Comparison of ENCODE assay signal across 21 mouse cellular contexts in the genomic region with DNA sequence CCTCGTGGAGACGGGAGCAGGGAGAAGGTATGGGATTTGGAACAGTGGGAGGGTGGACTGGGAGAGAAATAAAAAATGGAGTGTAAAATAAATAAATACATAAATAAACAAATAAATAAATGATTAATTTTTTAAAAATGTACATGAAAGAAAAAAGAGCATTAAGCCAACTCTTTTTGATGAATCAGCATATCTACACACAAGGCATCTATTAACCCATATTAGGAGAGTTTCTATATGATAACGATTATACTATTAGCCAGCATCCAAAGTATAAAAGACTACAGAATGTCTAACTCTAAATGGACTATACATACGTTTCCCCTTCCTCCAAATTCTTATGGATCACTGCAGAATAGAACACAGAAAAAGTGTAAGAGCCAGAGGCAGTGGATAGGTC. TPM values are rescaled to one million over a fixed set of nuclear protein-coding genes. Genes with fewer than 3 reads are reported as not detected.
DNase-seq lines count a peak whose midpoint lies in the region; TF ChIP-seq lines count a peak whose summit lies in the region.
"Had no signal": no experiment of that assay in that cellular context is flagged by ENCODE, and none has a peak within 500 bp of the region (broad histone marks: within the 10 kb centered on the region; RNA-seq: fewer than 3 reads in every experiment).

No protein-coding gene starts in this region.

- TF ChIP-seq EP300 in CH12.LX (IDR thresholded peaks at IDR 0.05; ENCODE audit: low read length): no peak

- in situ Hi-C loops in CH12.LX (cut with MboI; ENCODE audit: low pct_ligation_motif_present, low pct_unique_long_range_greater_than_20kb, low sequenced_read_pairs) (no loop called here), ES-E14 (cut with MboI; ENCODE audit: low sequenced_read_pairs in 2 of 2, unreplicated experiment in 2 of 2) (no loop called here)

- DNase-seq in CH12.LX (ENCODE audit: extremely low read depth): no peak
- DNase-seq in ES-E14 (ENCODE audit: low read depth, low spot score): no peak
- DNase-seq in urinary bladder, postnatal 4 days (ENCODE audit: low spot score in 2 of 2): no peak
- DNase-seq in natural killer cell, adult 2 months (ENCODE audit: low spot score in 2 of 2): no peak
- DNase-seq: adrenal gland, adult 2 months; adrenal gland, adult 8-10 months; adrenal gland, postnatal 10 days; adrenal gland, postnatal 14 days; adrenal gland, postnatal 25 days; adrenal gland, postnatal 36 days; B cell, adult 2 months; cerebellum, adult 11 months; cerebellum, adult 11-12 months; cerebellum, adult 18-20 months; cerebellum, adult 2 months; cerebellum, adult 8-10 months had no signal

- TF ChIP-seq CTCF in CH12.LX (conservative IDR thresholded peaks at IDR 0.05 in 1 of 2, IDR thresholded peaks at IDR 0.05 in 1 of 2; ENCODE audit: low read depth in 2 of 2, low read length in 2 of 2): no peak

- H3K4me1 ChIP-seq in CH12.LX (ENCODE audit: control insufficient read depth in 1 of 2, insufficient read depth in 2 of 2) (no peaks in the 10 kb centered on the region), ES-E14 (ENCODE audit: control insufficient read depth in 2 of 2, insufficient read depth in 2 of 2, low read length in 2 of 2, poor library complexity in 1 of 2) (no peaks in the 10 kb centered on the region)

- no peak overlapping the region for H3K4me2 ChIP-seq in CH12.LX (ENCODE audit: insufficient read depth, low read depth, poor library complexity, severe bottlenecking)

- TF ChIP-seq POLR2A in CH12.LX (IDR thresholded peaks at IDR 0.05; ENCODE audit: low read depth, low read length): no peak

- dilution Hi-C loops in CH12.LX (cut with MboI; ENCODE audit: extremely low pct_ligation_motif_present, extremely low pct_unique_long_range_greater_than_20kb, low sequenced_read_pairs): no loop called here

- H3K4me3 ChIP-seq in CH12.LX (replicated peaks in 1 of 3; ENCODE audit: low read depth in 2 of 3, low read length in 2 of 3, poor library complexity in 1 of 3): no peak overlapping the region
- H3K4me3 ChIP-seq in ES-E14 (ENCODE audit: insufficient read depth in 1 of 2, low read depth in 1 of 2, low read length in 2 of 2, poor library complexity in 1 of 2, severe bottlenecking in 1 of 2): no peak overlapping the region

- H3K9ac ChIP-seq in CH12.LX (ENCODE audit: insufficient read depth, low read depth): no peak overlapping the region
- H3K9ac ChIP-seq in ES-E14 (ENCODE audit: insufficient read depth, low read depth, low read length, poor library complexity, severe bottlenecking): no peak overlapping the region

- H3K36me3 ChIP-seq in CH12.LX (replicated peaks in 1 of 2; ENCODE audit: control insufficient read depth in 1 of 2, insufficient read depth in 1 of 2, low read length in 1 of 2) (no peaks in the 10 kb centered on the region), ES-E14 (ENCODE audit: control insufficient read depth, insufficient read depth, low read length, poor library complexity, severe bottlenecking) (no peaks in the 10 kb centered on the region)
- H3K36me3 ChIP-seq: G1E had no signal

- no peak for TF ChIP-seq RAD21 in CH12.LX (IDR thresholded peaks at IDR 0.05; ENCODE audit: low read depth, low read length)

- no peaks in the 10 kb centered on the region for H3K27me3 ChIP-seq in CH12.LX (replicated peaks)

- no peaks in the 10 kb centered on the region for H3K79me2 ChIP-seq in CH12.LX (replicated peaks; ENCODE audit: control insufficient read depth, extremely low read depth, insufficient read depth, poor library complexity, severe bottlenecking)

- H3K27ac ChIP-seq in CH12.LX (ENCODE audit: insufficient read depth, low read depth) (no peak overlapping the region), ES-E14 (ENCODE audit: insufficient read depth, low read depth, low read length, poor library complexity, severe bottlenecking) (no peak overlapping the region)

- H3K9me3 ChIP-seq in CH12.LX (replicated peaks; ENCODE audit: low read length) (no peaks in the 10 kb centered on the region), ES-E14 (ENCODE audit: control insufficient read depth, insufficient read depth, low read depth, low read length) (no peaks in the 10 kb centered on the region)
- H3K9me3 ChIP-seq: G1E had no signal

TF ChIP-seq in CH12.LX, 34 proteins besides CTCF, POLR2A, EP300 and RAD21:
- peak; percentile 91 for TF ChIP-seq MAFK (IDR thresholded peaks at IDR 0.05; ENCODE audit: insufficient replicate concordance, low read length)
- TF ChIP-seq E2F4 (IDR thresholded peaks at IDR 0.05; ENCODE audit: insufficient replicate concordance, low read depth, low read length): no peak

TF ChIP-seq in ES-E14, 5 proteins besides CTCF, POLR2A, EP300 and RAD21:
- TF ChIP-seq MAFK (IDR thresholded peaks at IDR 0.05; ENCODE audit: insufficient read depth, low read depth, low read length) (peak; percentile 73; the same call in 1 of the 2 replicates), ZNF384 (IDR thresholded peaks at IDR 0.05; ENCODE audit: low read depth, low read length) (no peak), HCFC1 (IDR thresholded peaks at IDR 0.05; ENCODE audit: borderline replicate concordance, insufficient read depth, low read length) (no peak)

RNA-seq across cellular contexts. Expression of gene Ostn, which starts 38.5 kb away (rescaled TPM):
- total RNA-seq in CH12.LX (2012; rRNA removed): 0.50 and 1.7 TPM in 2 replicates
- 1.0 and 1.2 TPM in 2 replicates for total RNA-seq in CH12.LX (2014; rRNA removed)
- polyA plus RNA-seq in CH12.LX (2012; ENCODE audit: insufficient read length, low read depth): 0.67 TPM in 1 of 2 replicates, not detected in the other
- total RNA-seq in ES-E14 (2012; rRNA removed): not detected in 2 replicates
- total RNA-seq: adrenal gland, adult 18-20 months; adrenal gland, adult 2 months; adrenal gland, adult 8-10 months; adrenal gland, postnatal 14 days; adrenal gland, postnatal 25 days; adrenal gland, postnatal 36 days; G1E; MEL had no signal
- polyA plus RNA-seq: adrenal gland, adult 2 months; C2C12; CD4-positive, CD25-positive, alpha-beta regulatory T cell, adult 4 months; G1E had no signal
